Mouse (Mus musculus) CH12.LX (cell line): ENCODE measurements around the gene Ncam2. TPM values are rescaled to one million over a fixed set of nuclear protein-coding genes. Genes with fewer than 3 reads are reported as not detected.

Source experiments
- DNase-seq: peaks from one replicate; pipeline ENCODE4 v3.0.0-alpha.2; 2013; ENCODE audit errors: extremely low read depth
- H3K27ac ChIP-seq: 2 replicates; pipeline ENCODE4 v1.5.1; 2012; ENCODE audit warnings: low read depth, mild to moderate bottlenecking, control low read depth, moderate library complexity; ENCODE audit not compliant: insufficient read depth
- H3K27me3 ChIP-seq: replicated peaks from 2 replicates; pipeline ENCODE3; 2012; ENCODE audit warnings: inconsistent platforms
- H3K36me3 ChIP-seq, 2 experiments: replicated peaks in 1 of 2; 2 replicates each; pipeline versions ENCODE3 to v1.6.1; 2012; ENCODE audit warnings: inconsistent platforms in 1 of 2, low read length in 1 of 2, mild to moderate bottlenecking in 1 of 2, mixed read lengths in 1 of 2, moderate library complexity in 1 of 2; ENCODE audit not compliant: control insufficient read depth in 1 of 2, insufficient read depth in 1 of 2
- H3K4me1 ChIP-seq, 2 experiments: 2 replicates each; pipeline ENCODE4 v1.6.1; 2012; ENCODE audit warnings: inconsistent platforms in 1 of 2, moderate library complexity in 1 of 2; ENCODE audit not compliant: insufficient read depth in 2 of 2, control insufficient read depth in 1 of 2
- H3K4me2 ChIP-seq: 2 replicates; pipeline ENCODE4 v1.6.1; 2012; ENCODE audit warnings: low read depth, mild to moderate bottlenecking, control low read depth; ENCODE audit not compliant: poor library complexity, insufficient read depth, severe bottlenecking
- H3K4me3 ChIP-seq, 3 experiments: fragments of 150-350 bp in 1 of 3; sonication (generic) in 1 of 3; replicated peaks in 1 of 3; 2 replicates each; pipeline versions ENCODE3 to v1.5.1; 2011 to 2012; ENCODE audit warnings: low read depth in 2 of 3, low read length in 2 of 3, mild to moderate bottlenecking in 2 of 3, moderate library complexity in 2 of 3, control low read depth in 1 of 3, improper control_type of control experiment in 1 of 3, inconsistent platforms in 1 of 3, mixed read lengths in 1 of 3; ENCODE audit not compliant: poor library complexity in 1 of 3
- H3K79me2 ChIP-seq: replicated peaks from 2 replicates; pipeline ENCODE4 v1.6.1; 2012; ENCODE audit warnings: mild to moderate bottlenecking, moderate library complexity; ENCODE audit not compliant: control insufficient read depth, poor library complexity, insufficient read depth, severe bottlenecking; ENCODE audit errors: extremely low read depth
- H3K9ac ChIP-seq: 2 replicates; pipeline ENCODE4 v1.6.1; 2012; ENCODE audit warnings: low read depth, mild to moderate bottlenecking, control low read depth, moderate library complexity; ENCODE audit not compliant: insufficient read depth
- H3K9me3 ChIP-seq: replicated peaks from 2 replicates; pipeline ENCODE3; 2012; ENCODE audit warnings: low read length, inconsistent platforms, mixed read lengths
- CHD2 ChIP-seq: IDR thresholded peaks from 2 replicates; pipeline ENCODE4 v1.6.1; 2011; ENCODE audit warnings: low read length, improper control_type of control experiment
- CTCF ChIP-seq, 2 experiments: IDR thresholded peaks in 1 of 2; conservative IDR thresholded peaks in 1 of 2; 2 replicates each; pipeline ENCODE4 v1.5.1; 2011 to 2012; ENCODE audit warnings: low read depth in 2 of 2, low read length in 2 of 2, improper control_type of control experiment in 1 of 2, inconsistent platforms in 1 of 2, mild to moderate bottlenecking in 1 of 2, moderate library complexity in 1 of 2
- JUN ChIP-seq: IDR thresholded peaks from 2 replicates; pipeline ENCODE4 v1.6.1; 2011; ENCODE audit warnings: low read depth, mild to moderate bottlenecking, low read length, improper control_type of control experiment, moderate library complexity; ENCODE audit not compliant: insufficient read depth
- JUND ChIP-seq: conservative IDR thresholded peaks from 2 replicates; pipeline ENCODE4 v1.6.1; 2011; ENCODE audit warnings: low read depth, low read length, improper control_type of control experiment
- MAFK ChIP-seq: IDR thresholded peaks from 2 replicates; pipeline ENCODE4 v1.6.1; 2011; ENCODE audit warnings: low read length, improper control_type of control experiment; ENCODE audit not compliant: insufficient replicate concordance
- MAZ ChIP-seq: IDR thresholded peaks from 2 replicates; pipeline ENCODE4 v1.6.1; 2012; ENCODE audit warnings: low read depth, mild to moderate bottlenecking, inconsistent platforms, low read length, improper control_type of control experiment, moderate library complexity
- MXI1 ChIP-seq: IDR thresholded peaks from 2 replicates; pipeline ENCODE4 v1.6.1; 2011; ENCODE audit warnings: mild to moderate bottlenecking, low read depth, low read length, improper control_type of control experiment
- MYC ChIP-seq: IDR thresholded peaks from 2 replicates; pipeline ENCODE4 v1.6.1; 2011; ENCODE audit warnings: low read depth, mild to moderate bottlenecking, improper control_type of control experiment, low read length
- NRF1 ChIP-seq: IDR thresholded peaks from 2 replicates; pipeline ENCODE4 v1.6.1; 2014; ENCODE audit warnings: low read depth, mild to moderate bottlenecking, inconsistent platforms, low read length, improper control_type of control experiment, moderate library complexity
- RAD21 ChIP-seq: IDR thresholded peaks from 2 replicates; pipeline ENCODE4 v1.6.1; 2011; ENCODE audit warnings: low read depth, mild to moderate bottlenecking, low read length, improper control_type of control experiment, moderate library complexity
- RCOR1 ChIP-seq: conservative IDR thresholded peaks from 2 replicates; pipeline ENCODE4 v1.6.1; 2012; ENCODE audit warnings: low read depth, mild to moderate bottlenecking, inconsistent platforms, low read length, improper control_type of control experiment
- SMC3 ChIP-seq: IDR thresholded peaks from 2 replicates; pipeline ENCODE4 v1.6.1; 2011; ENCODE audit warnings: low read depth, low read length, improper control_type of control experiment
- ZC3H11A ChIP-seq: IDR thresholded peaks from 2 replicates; pipeline ENCODE4 v1.6.1; 2012; ENCODE audit warnings: low read depth, mild to moderate bottlenecking, inconsistent platforms, low read length, improper control_type of control experiment
- ZMIZ1 ChIP-seq: IDR thresholded peaks from 2 replicates; pipeline ENCODE4 v1.6.1; 2012; ENCODE audit warnings: low read depth, mild to moderate bottlenecking, inconsistent platforms, low read length, improper control_type of control experiment
- ZNF384 ChIP-seq: IDR thresholded peaks from 2 replicates; pipeline ENCODE4 v1.6.1; 2012; ENCODE audit warnings: low read depth, low read length, improper control_type of control experiment, inconsistent platforms
- dilution Hi-C: fragments of 300-500 bp; cut with MboI; formaldehyde crosslinking; loops from 2 replicates; pipeline ENCODE4 v1.14.3; 2020; ENCODE audit warnings: low sequenced_read_pairs; ENCODE audit not compliant: extremely low pct_unique_long_range_greater_than_20kb, extremely low pct_ligation_motif_present
- in situ Hi-C: fragments of 300-500 bp; cut with MboI; formaldehyde crosslinking; loops from 3 replicates; pipeline ENCODE4 v1.14.3; 2019; ENCODE audit warnings: low sequenced_read_pairs, low pct_ligation_motif_present, low pct_unique_long_range_greater_than_20kb, mixed read lengths
- polyA plus RNA-seq: library from polyadenylated mRNA; unstranded; fragments of >175 nt; gene quantifications from 2 replicates; pipeline ENCODE4 v1.2.1, GENCODE M21; 2012; ENCODE audit warnings: low read depth; ENCODE audit not compliant: insufficient read length
- total RNA-seq, 2 experiments: library from RNA; depleted of rRNA; stranded (reverse); fragments of 300-350 nt in 1 of 2; fragments of >200 nt in 1 of 2; gene quantifications; 2 replicates each; pipeline ENCODE4 v1.2.3; 2012 to 2014

Gene Ncam2
- total and polyA plus RNA-seq, 3 experiments = not detected

DNA sequence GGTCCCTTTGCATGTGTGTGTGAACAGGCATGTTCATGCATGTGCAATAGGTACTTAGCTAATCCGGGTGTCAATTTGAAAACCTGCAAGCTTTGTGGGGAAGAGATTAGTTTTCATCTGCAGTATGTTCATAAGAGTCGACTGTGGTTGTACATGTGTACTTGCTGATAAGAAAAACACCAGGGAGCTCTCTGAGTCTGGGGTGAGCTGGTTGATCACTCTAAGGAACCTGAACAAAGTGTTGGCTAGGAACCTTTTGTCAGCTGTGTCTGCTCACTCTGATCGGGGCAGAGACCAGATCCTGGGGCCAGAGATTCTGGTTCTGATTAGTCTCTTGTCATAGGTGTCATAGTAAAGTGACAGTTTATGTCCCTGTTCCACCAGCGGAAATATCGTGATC is 1.0 kb upstream of the Ncam2 start:
- DNase-seq = no peak
- dilution Hi-C loops (no loop called here), in situ Hi-C loops (no loop called here)
- no peak for TF ChIP-seq RCOR1
- no peak for TF ChIP-seq MYC
- no peak for TF ChIP-seq ZMIZ1
- TF ChIP-seq MXI1 = no peak
- TF ChIP-seq JUND = no peak
- no peak for TF ChIP-seq NRF1
- H3K9me3 ChIP-seq = peaks cover 74% of the 10 kb centered on the region
- no peaks in the 10 kb centered on the region for H3K36me3 ChIP-seq
- no peak overlapping the region for H3K27ac ChIP-seq
- no peaks in the 10 kb centered on the region for H3K27me3 ChIP-seq
- H3K79me2 ChIP-seq = no peaks in the 10 kb centered on the region
- no peaks in the 10 kb centered on the region for H3K4me1 ChIP-seq
- no peak overlapping the region for H3K4me3 ChIP-seq
- H3K9ac ChIP-seq = no peak overlapping the region
- no peak overlapping the region for H3K4me2 ChIP-seq

DNA sequence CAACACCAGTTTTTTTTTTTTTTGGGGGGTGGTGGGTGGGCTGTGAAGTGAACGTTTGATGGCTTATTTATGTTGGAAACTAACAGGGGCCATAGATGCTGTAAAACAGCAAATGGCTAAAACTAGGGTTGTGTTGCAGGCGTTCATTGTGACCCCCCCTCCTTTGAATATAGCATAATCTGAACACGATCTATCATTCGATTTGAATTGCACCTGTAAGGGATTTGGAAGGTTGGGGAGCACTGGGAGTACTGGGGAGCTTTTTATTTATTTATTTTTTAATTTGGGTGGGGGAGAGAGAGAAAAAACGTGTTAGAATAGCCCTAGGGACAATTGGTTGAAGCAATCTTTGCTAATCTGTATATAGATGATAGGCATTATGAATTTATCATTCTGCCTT is 974 bp downstream of the Ncam2 start:
- TF ChIP-seq NRF1 (no peak), ZNF384 (no peak), ZC3H11A (no peak), MAZ (no peak), CHD2 (no peak), SMC3 (no peak), MAFK (no peak)
- TF ChIP-seq, all 38 proteins: peak for 0
- H3K4me1 ChIP-seq = no peaks in the 10 kb centered on the region
- no peaks in the 10 kb centered on the region for H3K36me3 ChIP-seq
- H3K9ac ChIP-seq = no peak overlapping the region
- H3K27me3 ChIP-seq = no peaks in the 10 kb centered on the region
- no peak overlapping the region for H3K4me3 ChIP-seq
- in situ Hi-C loops = no loop called here
- dilution Hi-C loops = no loop called here
- no peak overlapping the region for H3K27ac ChIP-seq
- H3K79me2 ChIP-seq = no peaks in the 10 kb centered on the region
- H3K9me3 ChIP-seq = peaks cover 76% of the 10 kb centered on the region
- no peak overlapping the region for H3K4me2 ChIP-seq
- no peak for DNase-seq

DNA sequence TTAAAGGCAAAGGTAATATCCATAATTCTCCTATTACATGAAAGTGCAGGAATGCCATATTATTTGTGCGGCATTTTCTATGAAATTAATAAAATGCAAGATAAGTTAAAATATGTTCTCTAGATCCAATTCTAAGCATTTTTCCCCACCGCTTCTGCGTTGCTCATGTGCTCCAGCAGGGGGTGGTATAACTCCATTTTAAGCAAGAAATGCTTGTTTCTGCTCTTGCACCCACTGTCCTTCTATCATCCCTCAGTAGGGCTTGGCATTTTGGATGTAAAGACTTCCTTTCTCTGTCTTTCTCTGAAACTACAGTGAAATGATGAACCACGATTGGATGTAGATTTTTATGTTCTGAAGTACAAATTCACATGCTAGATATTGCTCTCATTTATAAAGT is 1.5 kb downstream of the Ncam2 start:
- no peaks in the 10 kb centered on the region for H3K4me1 ChIP-seq
- H3K27ac ChIP-seq = no peak overlapping the region
- H3K9ac ChIP-seq = no peak overlapping the region
- H3K4me3 ChIP-seq = no peak overlapping the region
- TF ChIP-seq CTCF (conservative IDR thresholded peaks at IDR 0.05 in 1 of 2, IDR thresholded peaks at IDR 0.05 in 1 of 2; ENCODE audit: low read depth in 2 of 2, low read length in 2 of 2) (0 out of 4 replicates have a peak, but pooled peaks of 1 of the 2 experiments have one; percentile 28), JUN (no peak), RAD21 (peak; percentile 14), ZC3H11A (no peak)
- in situ Hi-C loops (no loop called here), dilution Hi-C loops (no loop called here)
- H3K4me2 ChIP-seq = no peak overlapping the region
- no peaks in the 10 kb centered on the region for H3K36me3 ChIP-seq
- no peak for DNase-seq
- H3K9me3 ChIP-seq = peaks cover 77% of the 10 kb centered on the region
- no peaks in the 10 kb centered on the region for H3K27me3 ChIP-seq
- H3K79me2 ChIP-seq = no peaks in the 10 kb centered on the region
